Mouse (Mus musculus): Measurements from ENCODE around the gene Tmem18.

Gene Tmem18

DNA sequence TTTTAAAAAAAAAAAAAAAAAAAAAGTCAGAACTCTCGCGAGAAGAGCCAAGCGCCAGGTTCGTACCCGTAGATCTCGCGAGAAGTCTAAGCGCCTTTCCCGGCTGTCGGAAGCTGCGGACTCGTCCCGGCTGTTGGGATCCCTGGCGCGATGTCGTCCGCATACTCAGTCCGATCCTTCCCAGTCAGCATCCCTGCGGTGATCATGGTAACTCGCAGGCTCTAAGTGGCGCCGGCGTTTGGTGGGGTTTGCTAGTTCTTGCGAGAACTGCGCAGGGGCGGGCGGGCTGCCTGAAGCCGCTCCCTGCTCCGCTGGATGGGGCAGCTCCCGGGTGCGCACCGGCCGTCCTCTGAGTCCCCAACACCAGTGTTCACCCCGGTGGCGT lies at the start of gene Tmem18:
Gene Tmem18, plus strand, starts transcription at position 71 of the 385 bp plus-strand sequence.
- peak; percentile 92 to 94 for DNase-seq (ENCODE audit: low spot score in 2 of 2)

- DNase-seq (ENCODE audit: low spot score in 2 of 2) = no peak
These were observed 26.9 kb upstream of the Tmem18 start for GRCm38 (mm10) chr12:30557349-30557748.

DNA sequence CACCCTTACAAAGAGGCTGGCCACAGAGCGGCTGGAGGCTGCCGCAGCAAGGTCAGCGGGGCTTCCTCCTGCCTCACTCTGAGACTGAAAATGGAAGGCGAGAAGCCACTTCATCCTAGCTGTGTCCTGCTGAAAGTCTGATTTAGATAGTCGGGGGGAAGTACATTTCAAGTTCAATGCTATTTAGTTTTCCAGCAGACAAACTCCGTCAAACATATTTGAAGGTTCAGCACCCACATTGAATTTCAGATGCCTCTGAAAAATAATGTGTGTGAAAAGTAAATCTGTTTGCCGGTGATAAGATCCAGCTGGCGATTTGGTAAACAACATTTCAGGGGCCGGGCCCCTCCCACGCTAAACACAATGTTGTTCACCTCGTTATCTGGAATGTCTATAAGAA lies 22.8 kb upstream of the Tmem18 start:
- DNase-seq (ENCODE audit: low spot score in 2 of 2) = no peak

DNA sequence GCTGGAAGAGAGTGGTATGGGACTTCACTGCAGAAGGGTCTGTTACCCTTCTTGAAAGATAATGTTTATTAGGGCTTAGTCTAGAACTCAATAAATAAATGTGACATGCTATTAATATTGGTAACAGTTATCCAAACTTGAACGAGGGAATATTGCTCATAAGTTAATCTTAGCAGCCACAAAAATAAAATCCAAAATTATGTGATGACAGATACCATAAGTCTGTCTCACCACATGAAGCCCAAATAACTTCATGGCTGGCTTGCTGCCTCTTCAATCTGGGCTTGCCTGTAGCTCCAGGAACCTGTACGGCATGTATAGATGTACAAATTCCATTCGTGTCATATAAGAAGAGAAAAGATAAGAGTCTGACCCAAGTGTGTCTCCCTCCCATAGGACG lies 12.2 kb upstream of the Tmem18 start:
- no peak for DNase-seq (ENCODE audit: low spot score in 2 of 2)

- no peak for DNase-seq (ENCODE audit: low spot score in 2 of 2)
These were observed 8.3 kb upstream of the Tmem18 start for GRCm38 (mm10) chr12:30575952-30576351.

GRCm38 (mm10) chr12:30578019-30578418 lies 6.2 kb upstream of the Tmem18 start:
- peak; percentile 74 to 86 for DNase-seq (ENCODE audit: low spot score in 2 of 2)

- no peak for DNase-seq (ENCODE audit: low spot score in 2 of 2)
These were observed 2.9 kb upstream of the Tmem18 start for GRCm38 (mm10) chr12:30581277-30581676.

DNA sequence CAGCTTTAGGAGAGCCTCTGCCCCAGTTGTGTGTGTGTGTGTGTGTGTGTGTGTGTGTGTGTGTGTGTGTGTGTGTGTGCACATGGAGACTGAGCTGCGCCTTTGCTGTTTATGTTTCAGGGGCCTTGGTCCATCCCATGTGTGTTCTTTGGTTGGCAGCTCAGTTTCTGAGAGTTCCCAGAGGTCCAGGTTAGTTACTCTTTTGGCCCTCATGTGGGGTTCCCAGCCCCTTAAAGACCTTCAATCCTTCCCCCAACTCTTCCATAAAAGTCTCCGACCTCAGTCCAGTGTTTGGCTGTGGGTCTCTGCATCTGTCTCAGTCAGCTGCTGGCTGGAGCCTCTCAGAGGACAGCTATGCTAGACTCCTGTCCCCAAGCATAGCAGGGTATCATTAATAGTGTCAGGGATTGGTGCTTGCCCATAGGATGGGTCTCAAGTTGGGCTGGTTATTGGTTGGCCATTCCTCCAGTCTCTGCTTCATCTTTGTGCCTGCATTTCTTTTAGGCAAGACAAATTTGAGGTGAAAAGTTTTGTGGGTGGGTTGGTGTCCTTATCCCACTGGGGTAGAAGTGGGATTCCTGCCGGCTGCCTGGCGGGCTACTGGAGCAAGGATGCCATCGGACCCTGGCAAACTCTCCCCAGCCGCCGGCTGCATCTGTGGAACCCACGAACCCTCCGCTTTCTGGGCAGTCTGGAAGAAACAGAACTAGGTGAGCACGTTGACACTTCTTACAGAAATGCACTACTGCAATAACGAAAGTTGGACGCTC lies 455 bp upstream of the Tmem18 start:
- peak in 1 of 2 experiments; percentile 37 for DNase-seq (ENCODE audit: low spot score in 2 of 2)

- DNase-seq (ENCODE audit: low spot score in 2 of 2) = no peak
These were observed 637 bp downstream of the Tmem18 start for GRCm38 (mm10) chr12:30584863-30585262.

DNA sequence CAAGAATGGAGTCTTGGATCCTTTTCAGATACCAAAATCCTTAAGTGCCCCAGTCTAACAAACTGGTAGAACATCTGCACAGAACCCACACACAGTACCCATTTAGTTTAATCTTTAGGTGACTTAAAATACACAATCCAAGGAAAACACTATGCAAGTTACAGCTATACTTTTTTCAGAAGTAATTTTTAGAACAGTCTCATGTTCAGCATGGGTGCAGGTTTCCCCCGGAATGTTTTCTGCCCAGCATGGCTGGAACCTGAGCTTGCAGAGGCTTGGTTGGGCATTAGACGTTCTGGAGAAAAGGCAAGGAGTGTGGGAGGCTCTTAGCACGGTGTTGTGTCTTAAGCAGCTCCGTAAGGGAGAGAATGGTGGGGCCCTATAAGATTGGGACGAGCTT lies 7.6 kb downstream of the Tmem18 start:
- DNase-seq (ENCODE audit: low spot score in 2 of 2) = no peak

DNA sequence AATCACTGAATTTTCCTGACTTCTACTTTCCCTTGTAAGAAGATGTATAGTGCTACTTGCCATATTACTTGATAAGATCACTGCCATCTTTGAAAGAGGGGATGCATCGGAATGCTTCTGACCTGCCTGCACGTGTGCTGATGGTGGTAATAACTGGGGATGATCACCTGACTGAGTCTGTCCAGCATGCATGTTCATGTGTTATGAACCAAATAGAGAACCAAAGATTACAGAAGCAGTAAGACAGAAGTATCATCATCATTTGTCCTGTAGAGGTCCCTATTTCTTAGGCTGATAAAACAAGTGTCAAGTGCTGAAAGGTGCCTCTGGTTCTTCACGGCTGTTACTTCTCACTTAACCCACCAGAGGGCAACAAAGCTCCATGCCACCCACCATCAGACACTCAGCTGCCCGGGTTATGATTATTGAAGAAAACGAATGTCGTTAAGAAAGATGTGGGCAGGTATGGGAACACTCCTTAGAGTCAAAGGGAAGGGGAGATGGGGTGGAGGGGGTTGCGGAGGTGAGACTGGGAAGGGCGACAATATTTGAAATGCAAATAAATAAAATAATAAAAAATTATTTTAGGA lies 12.7 kb downstream of the Tmem18 start:
- peak; percentile 74 to 81 for DNase-seq (ENCODE audit: low spot score in 2 of 2)

- DNase-seq (ENCODE audit: low spot score in 2 of 2) = no peak
These were observed 14.7 kb downstream of the Tmem18 start for GRCm38 (mm10) chr12:30598955-30599354.

- DNase-seq (ENCODE audit: low spot score in 2 of 2) = no peak
These were observed 15.2 kb downstream of the Tmem18 start for GRCm38 (mm10) chr12:30599474-30599873.

DNA sequence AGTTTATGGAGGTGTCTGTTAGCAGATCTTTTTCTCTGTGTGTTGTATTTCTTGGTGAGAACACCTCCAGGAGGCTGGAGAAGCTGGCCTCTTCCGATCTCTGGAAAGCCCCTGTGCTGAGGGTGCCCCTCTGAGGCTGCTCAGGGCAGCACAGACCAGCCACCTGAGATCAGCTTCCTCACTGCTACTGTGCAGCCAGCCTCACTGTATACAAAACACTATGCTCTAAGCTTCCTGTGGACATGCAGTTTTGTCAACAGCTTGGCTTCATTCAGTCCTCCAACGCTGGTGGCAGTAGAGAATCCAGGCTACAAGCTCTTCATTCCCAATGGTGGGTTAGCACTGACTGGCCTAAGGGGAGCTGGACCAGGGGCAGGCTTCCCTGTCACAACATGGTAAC lies 15.8 kb downstream of the Tmem18 start:
- DNase-seq (ENCODE audit: low spot score in 2 of 2) = no peak

- DNase-seq (ENCODE audit: low spot score in 2 of 2) = no peak
These were observed 19.8 kb downstream of the Tmem18 start for GRCm38 (mm10) chr12:30604012-30604411.

GRCm38 (mm10) chr12:30604876-30605275 lies 20.6 kb downstream of the Tmem18 start:
- DNase-seq (ENCODE audit: low spot score in 2 of 2) = no peak

GRCm38 (mm10) chr12:30605941-30606340 lies 21.7 kb downstream of the Tmem18 start:
- DNase-seq (ENCODE audit: low spot score in 2 of 2) = no peak

- no peak for DNase-seq (ENCODE audit: low spot score in 2 of 2)
These were observed 22.5 kb downstream of the Tmem18 start for GRCm38 (mm10) chr12:30606743-30607142.

DNA sequence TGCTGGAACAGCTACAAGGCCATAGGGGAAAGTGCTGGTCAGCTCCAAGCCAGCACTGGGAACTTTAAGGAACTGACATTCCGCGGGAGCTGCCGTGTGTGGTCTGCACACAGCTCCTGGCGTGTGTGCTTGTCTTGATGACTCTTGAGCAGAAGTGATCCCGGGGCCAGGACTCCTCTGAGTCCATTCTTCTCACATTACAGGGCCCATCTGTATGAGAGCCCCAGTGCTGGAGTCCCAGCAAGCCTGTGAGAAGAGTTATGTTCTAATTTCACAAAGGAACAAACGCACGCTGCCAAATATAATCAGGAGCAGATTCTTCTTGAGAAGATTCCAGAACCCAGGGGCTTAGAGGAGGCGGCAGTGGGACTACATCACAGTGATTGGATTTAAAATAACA lies 34.2 kb downstream of the Tmem18 start:
- peak; percentile 54 to 64 for DNase-seq (ENCODE audit: low spot score in 2 of 2)

DNA sequence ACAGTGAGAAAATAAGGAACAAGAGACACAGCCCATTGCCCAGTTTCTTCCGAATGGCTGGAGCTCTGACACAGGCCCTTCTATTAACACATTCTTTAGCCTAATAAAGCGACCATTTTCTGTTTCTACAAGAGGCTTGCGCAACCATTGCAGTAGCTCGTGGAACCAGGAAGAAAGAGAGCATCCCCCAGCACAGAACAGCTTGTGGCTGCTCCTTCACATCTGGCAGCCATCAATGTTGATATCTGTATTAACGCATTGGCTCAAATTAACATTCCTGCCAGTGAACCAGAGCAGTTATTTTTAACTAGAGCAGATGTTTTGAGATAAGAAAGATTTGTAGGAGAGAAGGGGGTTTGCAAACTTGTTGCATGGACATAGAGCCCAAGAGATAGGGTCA lies 44.2 kb downstream of the Tmem18 start:
- no peak for DNase-seq (ENCODE audit: low spot score in 2 of 2)

DNA sequence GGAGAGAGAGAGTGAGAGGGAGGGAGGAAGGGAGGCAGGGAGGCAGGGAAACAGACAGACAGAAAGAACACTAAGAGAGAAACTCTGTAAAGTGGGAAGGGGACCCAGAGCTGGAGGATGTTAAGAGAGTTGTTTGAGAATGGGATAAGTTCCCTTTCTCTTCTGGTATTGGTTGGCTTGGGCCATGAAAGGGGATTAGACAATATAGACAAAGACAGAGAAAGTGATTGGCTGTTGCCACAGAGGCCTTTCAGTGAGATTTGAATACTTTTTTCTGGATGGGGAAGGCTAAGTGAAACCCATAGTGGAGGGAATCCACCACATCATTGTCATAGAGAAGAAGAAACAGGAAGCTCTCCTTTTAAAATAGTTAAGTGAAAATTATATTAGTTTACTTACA lies 50.3 kb downstream of the Tmem18 start:
- no peak for DNase-seq (ENCODE audit: low spot score in 2 of 2)
